Mouse (Mus musculus) hindbrain, postnatal 0 days (tissue): Measurements from ENCODE around the gene Mettl23. TPM values are rescaled to one million over a fixed set of nuclear protein-coding genes. Genes with fewer than 3 reads are reported as not detected.

ENCODE experiments used
- ATAC-seq: fragments of 200-750 bp; cut with Nextera tagmentation; 2 replicates; pipeline ENCODE4 v1.8.0; 2017; ENCODE audit warnings: mild to moderate bottlenecking, moderate TSS enrichment, moderate library complexity
- DNase-seq: peaks from one replicate; pipeline ENCODE4 v3.0.0-alpha.2; 2015; ENCODE audit warnings: low spot score
- H3K27ac ChIP-seq: fragments of 300-500 bp; sonication (generic); 2 replicates; pipeline ENCODE4 v1.5.1; 2014; ENCODE audit warnings: mild to moderate bottlenecking
- H3K27me3 ChIP-seq: fragments of 300-500 bp; sonication (generic); 2 replicates; pipeline ENCODE4 v1.6.1; 2014; ENCODE audit warnings: low read length, mixed read lengths; ENCODE audit not compliant: insufficient read depth
- H3K36me3 ChIP-seq: fragments of 300-500 bp; sonication (generic); 2 replicates; pipeline ENCODE4 v1.6.1; 2014; ENCODE audit warnings: low read length, mixed read lengths; ENCODE audit not compliant: insufficient read depth
- H3K4me1 ChIP-seq: fragments of 300-500 bp; sonication (generic); 2 replicates; pipeline ENCODE4 v1.6.1; 2014; ENCODE audit warnings: antibody characterized with exemption, low read length, mixed read lengths; ENCODE audit not compliant: insufficient read depth
- H3K4me2 ChIP-seq: fragments of 300-500 bp; sonication (generic); 2 replicates; pipeline ENCODE4 v1.6.1; 2014; ENCODE audit warnings: low read depth, mild to moderate bottlenecking, low read length, moderate library complexity, mixed read lengths
- H3K4me3 ChIP-seq: fragments of 300-500 bp; sonication (generic); 2 replicates; pipeline ENCODE4 v1.5.1; 2014; ENCODE audit warnings: low read length
- H3K9ac ChIP-seq: fragments of 300-500 bp; sonication (generic); replicated peaks from 2 replicates; pipeline ENCODE4 v1.6.1; 2014; ENCODE audit warnings: mild to moderate bottlenecking, low read length, moderate library complexity, mixed read lengths
- H3K9me3 ChIP-seq: fragments of 300-500 bp; sonication (generic); 2 replicates; pipeline ENCODE4 v1.6.1; 2016; ENCODE audit warnings: low read length, mixed read lengths
- CTCF ChIP-seq: IDR thresholded peaks from 2 replicates; pipeline ENCODE4 v1.5.1; 2016; ENCODE audit warnings: antibody characterized with exemption, control low read depth, low read depth
- WGBS: fragments of 180-500 bp; shearing (Covaris S2); extraction: QIAGEN DNeasy Blood & Tissue Kit; methylation state at CpG from one replicate; pipeline ENCODE4 v1.1.7; 2014; 5-methylcytosine and 5-hydroxymethylcytosine counted together
- polyA plus RNA-seq: library from polyadenylated mRNA; unstranded; fragments of >200 nt; fragmentation: Nextera tagmentation; extraction: Ambion mirVana; gene quantifications from 2 replicates; pipeline ENCODE4 v1.2.1, GENCODE M21; 2015
- total RNA-seq: library from RNA; depleted of rRNA; stranded (reverse); fragments of >200 nt; gene quantifications from 2 replicates; pipeline ENCODE4 v1.2.3, GENCODE M21; 2014

Gene Mettl23
- total and polyA plus RNA-seq, 2 experiments from 2014 or later = 30.1 to 54.4 TPM

- Histone ChIP-seq H3K4me3 (no peak overlapping the region), H3K27ac (no peak overlapping the region), H3K9me3 (no peaks in the 10 kb centered on the region), H3K4me2 (peak overlapping the region; percentile 25; the same call in 1 of the 2 replicates), H3K36me3 (no peaks in the 10 kb centered on the region), H3K9ac (no peak overlapping the region), H3K27me3 (no peaks in the 10 kb centered on the region), H3K4me1 (peaks cover 16% of the 10 kb centered on the region)
- 32% methylated on average over 5 of the region's 5 CpGs for WGBS
- DNase-seq (no peak), ATAC-seq (no peak)
- no peak for TF ChIP-seq CTCF
Observed at GRCm38 (mm10) chr11:116825230-116825629, 17.8 kb upstream of the Mettl23 start.

- H3K27me3 ChIP-seq = no peaks in the 10 kb centered on the region
- H3K36me3 ChIP-seq = no peaks in the 10 kb centered on the region
- TF ChIP-seq CTCF = no peak
- WGBS = 10% methylated on average over 17 of the region's 17 CpGs
- H3K4me3 ChIP-seq = peak overlapping the region; percentile 68
- H3K4me2 ChIP-seq = peak overlapping the region; percentile 80
- no peaks in the 10 kb centered on the region for H3K9me3 ChIP-seq
- DNase-seq (peak; percentile 57), ATAC-seq (peak; percentile 33)
- H3K4me1 ChIP-seq = peaks cover 16% of the 10 kb centered on the region
- H3K9ac ChIP-seq = peak overlapping the region; percentile 69
- peak overlapping the region; percentile 76; the same call in 1 of the 2 replicates for H3K27ac ChIP-seq
Observed at GRCm38 (mm10) chr11:116826550-116827504, 16.3 kb upstream of the Mettl23 start.

DNA sequence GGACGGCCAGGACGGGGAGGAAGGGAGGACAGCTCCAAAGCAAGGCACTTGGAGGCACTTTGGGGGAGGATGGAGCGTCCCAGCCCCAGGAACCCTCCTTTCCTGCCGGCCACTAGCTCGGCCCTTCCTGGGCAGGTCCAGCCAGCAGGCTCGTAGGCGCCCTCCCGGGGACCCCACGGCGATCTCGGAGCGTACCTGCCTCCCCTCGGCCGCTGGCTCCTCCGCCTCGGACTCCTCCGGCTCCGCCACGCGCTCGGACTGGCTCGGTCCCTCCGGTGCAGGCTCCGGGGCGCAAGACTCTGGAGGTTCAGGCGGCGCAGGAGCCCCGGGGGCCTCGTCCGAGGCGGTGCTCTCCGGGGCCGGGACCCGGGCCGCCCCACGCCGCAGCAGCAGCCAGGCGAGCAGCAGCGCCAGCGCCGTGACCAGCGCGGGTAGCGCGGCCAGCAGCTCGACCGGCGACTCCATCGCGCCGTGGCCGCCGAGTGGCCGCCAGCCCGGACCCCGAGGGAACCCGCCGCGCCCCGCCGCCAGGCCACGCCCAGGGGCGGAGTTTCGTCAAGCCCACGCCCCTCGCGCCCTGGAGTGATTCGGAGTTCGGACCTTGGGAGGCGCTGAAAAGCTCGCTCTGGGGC, 15.4 kb upstream of the Mettl23 start, which contains the start of gene Mxra7:
Mxra7 (minus strand) TSS at position 513 of the 632 bp plus-strand sequence.
- H3K27ac ChIP-seq = peak within 1 kb of the TSS; percentile 76
- peaks cover 18% of the 10 kb centered on the region for H3K4me1 ChIP-seq
- TF ChIP-seq CTCF = no peak
- DNase-seq (peak; percentile 82), ATAC-seq (peak; percentile 59)
- H3K9me3 ChIP-seq = no peaks in the 10 kb centered on the region
- H3K9ac ChIP-seq = peak within 1 kb of the TSS; percentile 69
- H3K4me2 ChIP-seq = peak within 1 kb of the TSS; percentile 80
- H3K4me3 ChIP-seq = peak within 1 kb of the TSS; percentile 68
- H3K36me3 ChIP-seq = no peaks in the 10 kb centered on the region
- no peaks in the 10 kb centered on the region for H3K27me3 ChIP-seq
- 1% methylated on average over 50 of the region's 71 CpGs for WGBS

GRCm38 (mm10) chr11:116832172-116832685, 10.8 kb upstream of the Mettl23 start:
- TF ChIP-seq CTCF = no peak
- H3K9ac ChIP-seq = no peak overlapping the region
- H3K36me3 ChIP-seq = peaks cover 37% of the 10 kb centered on the region
- H3K9me3 ChIP-seq = no peaks in the 10 kb centered on the region
- WGBS = 35% methylated on average over 3 of the region's 4 CpGs
- ATAC-seq (no peak), DNase-seq (no peak)
- H3K4me3 ChIP-seq = no peak overlapping the region
- no peak overlapping the region for H3K27ac ChIP-seq
- H3K4me1 ChIP-seq = peaks cover 11% of the 10 kb centered on the region
- H3K4me2 ChIP-seq = no peak overlapping the region
- no peaks in the 10 kb centered on the region for H3K27me3 ChIP-seq

DNA sequence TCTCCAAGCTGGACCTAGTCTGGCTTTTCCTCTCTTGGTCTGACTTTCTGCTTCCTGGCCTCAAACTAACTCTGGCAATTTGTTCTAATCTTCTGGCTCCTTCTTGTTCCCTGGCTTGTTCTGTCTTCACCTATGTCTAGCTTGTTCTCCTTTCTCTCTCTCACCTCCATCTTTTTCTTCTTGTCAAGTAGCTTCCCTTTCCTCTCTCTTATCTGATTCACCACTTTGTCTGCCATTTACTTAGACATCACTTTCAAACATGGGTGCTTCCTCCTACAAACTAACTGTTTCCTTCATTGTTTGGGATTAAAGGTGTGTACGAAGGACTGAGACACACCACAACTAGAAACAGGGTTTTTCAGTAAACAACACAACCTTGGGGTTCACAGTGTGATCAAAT, 8.1 kb upstream of the Mettl23 start:
- H3K9me3 ChIP-seq = no peaks in the 10 kb centered on the region
- no peak overlapping the region for H3K4me3 ChIP-seq
- TF ChIP-seq CTCF = no peak
- H3K4me1 ChIP-seq = peaks cover 6% of the 10 kb centered on the region; the same call in 1 of the 2 replicates
- 98% methylated on average over 1 of the region's 1 CpGs for WGBS
- no peaks in the 10 kb centered on the region for H3K27me3 ChIP-seq
- no peak overlapping the region for H3K4me2 ChIP-seq
- DNase-seq = no peak
- H3K27ac ChIP-seq = no peak overlapping the region
- H3K36me3 ChIP-seq = peaks cover 63% of the 10 kb centered on the region
- no peak overlapping the region for H3K9ac ChIP-seq
- no peak for ATAC-seq

DNA sequence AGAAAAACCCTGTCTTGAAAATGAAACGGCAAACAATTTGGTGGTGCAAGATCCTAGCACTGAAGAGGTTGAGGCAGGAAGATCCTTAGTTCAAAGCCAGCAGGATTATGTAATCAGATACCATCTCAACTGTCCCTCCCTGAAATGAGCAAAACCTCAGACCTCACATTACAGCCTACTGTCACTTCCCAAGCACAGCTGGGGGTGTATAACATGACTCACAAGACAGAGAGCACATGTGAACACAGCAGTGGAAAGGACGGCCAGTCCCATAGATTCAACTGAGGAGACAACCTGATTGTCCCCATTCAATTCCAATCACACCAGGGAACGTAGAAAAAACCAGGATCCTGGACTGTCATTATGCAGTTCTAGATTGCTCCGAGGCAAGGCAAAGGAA, 6.8 kb upstream of the Mettl23 start:
- peaks cover 8% of the 10 kb centered on the region for H3K4me1 ChIP-seq
- H3K9me3 ChIP-seq = no peaks in the 10 kb centered on the region
- no peak for DNase-seq
- H3K4me2 ChIP-seq = no peak overlapping the region
- TF ChIP-seq CTCF = no peak
- 93% methylated on average over 4 of the region's 4 CpGs for WGBS
- H3K9ac ChIP-seq = no peak overlapping the region
- no peak for ATAC-seq
- no peak overlapping the region for H3K27ac ChIP-seq
- H3K4me3 ChIP-seq = no peak overlapping the region
- H3K36me3 ChIP-seq = peaks cover 69% of the 10 kb centered on the region
- no peaks in the 10 kb centered on the region for H3K27me3 ChIP-seq
